Mouse (Mus musculus) lung, postnatal 14 days (tissue): Measurements from ENCODE around the gene Pla2g4e.

Source experiments
- DNase-seq: peaks from one replicate; pipeline ENCODE4 v3.0.0; 2021

Gene Pla2g4e

GRCm38 (mm10) chr2:120235947-120236640 is 9.0 kb downstream of the Pla2g4e start:
- no peak for DNase-seq

DNA sequence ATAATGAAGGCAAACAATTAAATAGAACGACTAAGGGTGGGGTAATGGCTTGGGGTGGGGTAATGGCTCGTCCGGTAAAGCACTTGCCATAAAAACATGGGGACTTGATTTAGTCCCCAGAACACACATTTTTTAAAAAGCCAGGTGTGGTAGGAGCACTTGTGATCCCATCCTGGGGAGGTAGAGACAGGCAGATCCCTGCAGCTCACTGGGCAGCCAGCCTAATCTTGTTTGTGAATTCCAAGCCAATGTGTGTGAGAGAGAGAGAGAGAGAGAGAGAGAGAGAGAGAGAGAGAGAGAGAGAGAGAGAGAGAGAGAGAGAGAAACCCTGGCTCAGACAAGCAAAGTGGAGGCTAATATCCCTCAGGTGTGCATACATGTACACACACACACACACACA is 9.8 kb downstream of the Pla2g4e start:
- DNase-seq, result no peak

- no peak for DNase-seq
Measured at GRCm38 (mm10) chr2:120231642-120232041, 13.5 kb downstream of the Pla2g4e start.

- no peak for DNase-seq
Measured at GRCm38 (mm10) chr2:120214600-120214999, 30.5 kb downstream of the Pla2g4e start.

GRCm38 (mm10) chr2:120211448-120211847 is 33.7 kb downstream of the Pla2g4e start:
- no peak for DNase-seq

GRCm38 (mm10) chr2:120207926-120208325 is 37.2 kb downstream of the Pla2g4e start:
- DNase-seq, result no peak

- no peak for DNase-seq
Measured at GRCm38 (mm10) chr2:120207028-120207427, 38.1 kb downstream of the Pla2g4e start.

DNA sequence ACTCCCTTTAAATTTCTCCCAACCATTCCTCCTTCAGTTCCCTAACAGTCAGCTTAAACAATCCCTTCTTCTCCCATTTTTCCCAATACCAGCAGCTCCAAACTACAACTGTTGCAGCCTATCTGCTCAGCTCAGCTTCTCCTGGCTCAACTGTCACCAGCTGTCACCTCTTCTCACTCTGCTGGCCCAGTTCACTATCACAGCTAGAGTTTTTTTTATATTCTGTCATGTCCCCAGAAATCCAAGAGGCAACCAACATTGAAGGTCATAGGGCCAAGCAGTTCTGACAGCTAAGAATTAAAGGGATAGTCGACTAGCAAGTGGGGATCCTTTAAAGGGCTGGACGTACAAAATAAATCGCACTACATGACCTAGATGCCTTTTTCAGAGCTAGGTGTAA is 41.4 kb downstream of the Pla2g4e start:
- no peak for DNase-seq

- DNase-seq, result no peak
Measured at GRCm38 (mm10) chr2:120200077-120200476, 45.1 kb downstream of the Pla2g4e start.

DNA sequence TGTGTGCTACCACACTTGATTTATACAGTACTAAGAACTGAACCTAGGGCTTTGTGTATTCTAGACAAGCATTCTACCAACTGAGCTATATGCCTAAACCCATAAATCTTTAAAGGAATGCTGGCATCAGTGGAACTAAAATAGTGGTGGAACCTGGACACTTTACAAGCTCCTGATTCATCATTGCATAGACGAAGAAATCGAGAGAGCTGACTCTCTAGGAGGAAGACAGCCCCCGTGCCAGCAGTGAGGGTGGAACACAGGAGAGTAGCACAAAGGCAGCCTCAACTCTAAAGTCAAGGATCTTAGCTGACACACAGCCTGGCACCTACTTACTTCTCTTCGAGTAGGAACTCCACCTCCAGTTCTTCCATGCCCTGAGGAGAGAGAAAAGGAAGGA is 57.0 kb downstream of the Pla2g4e start:
- no peak for DNase-seq

DNA sequence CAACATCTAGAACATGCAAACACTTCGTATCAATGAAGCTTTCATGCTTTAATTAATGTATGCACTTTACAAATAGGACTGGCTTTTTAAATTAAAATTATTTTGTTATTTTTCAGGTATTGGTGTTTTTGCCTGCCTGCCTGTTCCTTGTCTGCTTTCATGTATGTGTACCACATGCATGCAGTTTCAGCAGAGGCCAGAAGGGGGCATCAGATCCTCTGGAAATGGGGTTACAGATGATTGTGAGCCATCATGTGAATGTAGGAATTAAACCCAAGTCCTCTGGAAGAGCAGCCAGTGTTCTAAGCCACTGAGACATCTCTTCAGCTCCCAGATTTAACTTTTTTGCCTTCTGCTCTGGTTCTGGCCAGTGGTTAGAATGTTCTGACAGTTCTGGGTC is 57.6 kb downstream of the Pla2g4e start:
- DNase-seq, result no peak

DNA sequence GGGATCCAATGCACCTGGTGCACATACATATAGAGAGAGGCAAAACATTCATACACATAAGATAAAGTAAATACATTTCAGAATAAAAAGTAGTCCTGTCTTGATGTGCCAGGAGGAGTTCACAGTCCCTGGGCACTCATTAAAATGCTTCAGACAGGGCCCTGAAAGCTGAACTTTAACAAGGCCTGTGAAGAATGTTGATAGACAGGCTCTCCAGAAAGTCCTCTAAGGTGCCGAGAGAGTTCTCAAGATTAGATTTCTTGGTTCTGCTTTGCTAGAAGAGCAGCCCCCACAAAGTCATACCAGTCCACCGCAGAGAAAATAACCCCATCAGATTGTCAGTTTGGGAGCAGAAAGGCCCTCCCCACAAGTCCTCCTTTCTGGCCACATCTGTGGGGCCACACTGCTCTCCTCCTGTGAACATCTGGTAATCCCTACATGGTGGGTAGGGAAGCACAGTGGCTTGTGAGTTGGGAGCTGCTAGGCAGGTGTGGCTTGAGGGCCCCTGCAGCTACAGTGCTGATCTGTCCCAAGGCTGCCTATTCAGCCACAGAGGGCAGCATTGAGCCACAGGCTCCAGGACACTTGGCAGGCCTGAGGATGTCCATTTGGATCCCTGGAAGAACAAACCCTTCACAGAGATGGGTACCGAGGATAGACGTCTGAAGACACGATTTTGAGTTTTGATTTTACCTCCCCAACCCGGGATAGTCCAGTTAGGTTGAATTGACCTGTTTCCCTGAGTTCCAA is 59.4 kb downstream of the Pla2g4e start:
- no peak for DNase-seq

- no peak for DNase-seq
Measured at GRCm38 (mm10) chr2:120178936-120179335, 66.2 kb downstream of the Pla2g4e start.

DNA sequence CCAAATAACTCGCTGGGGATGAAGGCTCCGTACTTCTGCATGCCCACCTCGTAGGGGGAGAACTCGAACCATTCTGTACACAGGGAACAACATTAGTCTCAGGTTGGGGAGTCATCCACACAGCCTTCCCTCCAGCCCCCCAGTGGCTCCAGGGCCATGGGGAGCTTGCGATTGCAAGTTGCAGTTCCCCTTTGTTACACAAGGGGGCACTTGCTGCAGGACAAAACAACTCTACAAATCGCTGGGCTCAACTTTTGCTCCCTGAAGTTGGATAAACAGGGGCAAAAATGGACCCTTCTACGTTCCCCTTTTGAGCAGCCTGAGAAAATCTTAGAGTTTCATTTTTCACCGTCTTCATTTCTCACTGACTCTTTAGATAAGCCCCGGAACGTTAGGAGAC is 71.4 kb downstream of the Pla2g4e start:
- DNase-seq, result peak; percentile 73

- no peak for DNase-seq
Measured at GRCm38 (mm10) chr2:120171362-120171761, 73.8 kb downstream of the Pla2g4e start.

DNA sequence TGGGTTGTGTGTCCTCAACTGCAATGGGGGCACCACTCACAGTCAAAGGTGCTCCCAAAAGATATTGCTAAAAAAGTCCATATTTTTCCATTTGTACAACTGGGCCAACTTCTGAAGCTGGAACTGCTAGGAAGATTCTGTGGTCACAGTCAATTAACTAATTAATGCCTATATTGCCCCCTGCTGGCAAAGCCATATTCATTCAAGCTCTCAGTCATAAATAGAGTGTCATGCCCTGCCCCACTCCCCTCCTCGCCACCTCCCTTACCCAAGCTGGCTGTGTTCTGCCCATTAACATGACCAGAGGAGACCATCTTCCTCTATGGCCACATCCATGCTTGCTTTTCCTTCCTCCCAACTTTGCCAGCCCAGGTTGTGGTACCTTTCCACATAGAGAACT is 74.4 kb downstream of the Pla2g4e start:
- DNase-seq, result peak; percentile 79

- no peak for DNase-seq
Measured at GRCm38 (mm10) chr2:120169382-120169781, 75.8 kb downstream of the Pla2g4e start.

DNA sequence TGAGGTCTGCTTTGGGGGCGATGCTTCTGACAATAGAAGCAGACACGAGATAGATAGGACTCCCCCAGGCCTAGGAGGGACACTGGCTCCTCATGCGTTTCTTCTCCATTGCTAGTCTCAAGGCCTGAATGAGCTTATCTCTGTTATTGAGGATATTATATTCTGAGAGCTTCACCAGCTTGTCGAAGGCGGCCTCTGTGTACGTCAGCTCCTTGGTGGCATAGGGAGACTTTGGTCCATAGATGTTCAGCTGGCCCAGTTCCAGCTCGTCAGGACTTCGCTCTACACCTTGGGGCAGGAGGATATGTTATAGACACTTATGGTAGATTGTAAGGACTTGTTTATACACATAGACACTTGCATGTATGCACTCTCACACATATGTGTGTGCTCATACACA is 77.4 kb downstream of the Pla2g4e start:
- no peak for DNase-seq

DNA sequence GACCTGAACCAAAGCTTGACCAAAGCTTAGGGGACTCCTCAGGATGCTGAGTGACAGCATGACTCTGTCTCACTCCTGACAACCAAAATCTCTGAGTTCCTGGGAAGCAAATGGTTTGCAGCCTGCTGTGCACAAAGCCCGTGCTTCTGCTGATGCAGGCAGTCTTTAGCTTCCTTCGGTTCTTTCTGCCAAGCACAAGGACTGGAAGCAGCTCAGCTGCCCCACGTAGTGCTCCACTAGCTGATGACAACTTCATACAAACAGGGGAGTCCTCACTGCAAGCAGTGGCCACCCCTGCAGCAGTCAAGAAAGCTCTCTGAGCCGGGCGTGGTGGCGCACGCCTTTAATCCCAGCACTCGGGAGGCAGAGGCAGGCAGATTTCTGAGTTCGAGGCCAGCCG is 79.7 kb downstream of the Pla2g4e start:
- no peak for DNase-seq

- DNase-seq, result no peak
Measured at GRCm38 (mm10) chr2:120159434-120159833, 85.7 kb downstream of the Pla2g4e start.

DNA sequence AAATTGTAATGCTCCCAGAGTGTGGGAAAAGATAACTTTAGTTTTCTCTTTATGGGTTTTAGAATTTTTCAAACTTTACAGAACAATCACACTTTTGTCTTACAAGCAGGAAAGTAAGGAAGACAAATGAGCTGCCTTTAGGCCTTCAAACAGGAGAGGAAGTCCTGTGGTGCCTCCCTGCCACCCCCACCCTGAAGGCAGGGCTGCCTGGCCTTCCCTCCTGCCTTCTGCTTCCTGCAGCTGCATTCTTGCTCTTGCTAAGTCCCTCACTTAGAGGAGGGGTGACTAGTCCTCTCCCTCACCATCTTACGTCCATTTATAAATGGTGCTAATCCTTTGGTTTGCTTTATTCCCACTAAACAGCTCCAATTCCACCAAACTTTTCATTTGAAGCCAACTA is 86.3 kb downstream of the Pla2g4e start:
- no peak for DNase-seq

GRCm38 (mm10) chr2:120158016-120158415 is 87.1 kb downstream of the Pla2g4e start:
- no peak for DNase-seq

DNA sequence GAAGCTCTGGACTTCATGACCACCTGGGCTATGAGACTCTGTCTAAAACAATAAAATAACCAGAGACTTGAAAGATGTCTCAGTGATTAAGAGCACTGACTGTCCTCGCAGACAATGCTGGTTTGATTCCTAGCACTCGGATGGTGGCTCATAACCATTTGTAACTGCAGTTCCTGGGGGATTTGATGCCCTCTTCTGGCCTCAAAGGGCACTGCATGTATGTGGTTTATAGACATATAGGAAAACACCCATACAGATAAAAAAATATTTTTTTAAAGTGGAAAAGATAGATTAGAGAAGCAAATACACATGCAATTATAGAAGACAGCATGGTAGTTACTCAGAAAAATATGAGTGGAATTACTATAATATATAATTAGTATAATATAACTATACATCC is 87.5 kb downstream of the Pla2g4e start:
- DNase-seq, result no peak

DNA sequence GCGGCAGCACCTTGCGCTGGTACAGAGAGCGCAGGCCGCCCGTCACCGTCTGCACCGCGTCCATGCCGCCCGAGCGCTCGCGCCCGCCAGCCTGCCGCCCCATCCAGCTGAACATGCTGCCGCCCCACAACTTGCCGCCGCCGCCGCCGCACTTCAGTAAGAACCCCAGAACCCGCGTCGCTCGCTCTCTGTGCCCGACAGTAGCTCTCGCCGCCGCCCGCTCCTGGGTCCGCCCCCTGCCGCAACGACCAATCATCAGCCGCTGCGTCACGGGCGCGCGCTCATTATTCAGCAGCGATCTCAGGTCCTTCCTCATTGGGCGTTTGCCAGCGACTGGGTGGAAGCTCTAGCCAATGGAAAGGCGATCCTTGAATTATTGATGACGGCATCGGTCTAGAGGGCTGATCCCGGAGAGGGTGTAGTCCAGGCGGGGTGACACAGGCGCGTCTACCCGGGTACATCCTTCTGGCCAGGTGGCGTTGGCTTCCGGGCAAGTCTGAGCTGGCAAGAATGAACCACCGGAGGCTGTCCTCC is 90.7 kb downstream of the Pla2g4e start, which contains the start of gene Ehd4:
Ehd4 (minus strand) TSS at position 246 of the 534 bp plus-strand sequence.
- DNase-seq, result peak; percentile 100
